Mouse (Mus musculus): ENCODE measurements at regions not wholly inside any gene's neighbourhood (a gene's known extent, or its start where the extent isn't known, plus 50 kb on each side); places are given as distances from the start of the nearest gene placed in this dataset.

- 93% methylated on average over 2 of the region's 2 CpGs for WGBS
- H3K4me3 ChIP-seq (ENCODE audit: low read depth, low read length): no peak overlapping the region
- DNase-seq (ENCODE audit: low spot score) (no peak), ATAC-seq (ENCODE audit: low FRiP score, low TSS enrichment) (no peak)
- no peaks in the 10 kb centered on the region for H3K27me3 ChIP-seq (ENCODE audit: control insufficient read depth, insufficient read depth, low read length)
- no peak overlapping the region for H3K27ac ChIP-seq (replicated peaks)
- no peaks in the 10 kb centered on the region for H3K4me1 ChIP-seq (replicated peaks; ENCODE audit: control insufficient read depth, insufficient read depth)
- H3K4me2 ChIP-seq (replicated peaks; ENCODE audit: low read depth): no peak overlapping the region
- no peaks in the 10 kb centered on the region for H3K9me3 ChIP-seq (ENCODE audit: control insufficient read depth, low read length)
- H3K36me3 ChIP-seq (ENCODE audit: control insufficient read depth, insufficient read depth, low read length): no peaks in the 10 kb centered on the region
- no peak overlapping the region for H3K9ac ChIP-seq (ENCODE audit: low read length)
- no peak for TF ChIP-seq CTCF (IDR thresholded peaks at IDR 0.05; ENCODE audit: low read depth)
- no peak for TF ChIP-seq EP300 (optimal IDR thresholded peaks at IDR 0.05)
Measured at GRCm38 (mm10) chr1:35960844-35961243, 107.4 kb upstream of the Hs6st1 start.

DNA sequence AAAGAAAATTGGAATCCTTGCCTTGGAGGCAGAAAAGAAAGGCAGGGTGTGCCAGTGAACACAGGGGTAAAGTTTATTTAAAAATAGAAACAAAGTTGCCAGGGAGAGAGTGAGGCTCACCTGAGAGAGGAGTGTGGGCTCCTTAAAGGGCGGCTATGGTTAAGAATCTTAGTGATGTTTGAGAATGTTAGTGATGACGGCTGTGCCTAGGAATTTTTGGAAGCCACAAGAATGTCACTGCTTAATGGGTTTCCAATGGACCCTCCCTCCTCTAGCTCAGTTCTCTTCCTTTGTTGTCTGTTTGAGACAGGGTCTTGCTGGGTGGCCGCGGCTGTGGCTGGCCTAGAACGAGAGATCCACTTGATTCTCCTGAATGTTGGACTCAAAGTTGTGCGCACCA, 106.3 kb upstream of the Hs6st1 start:
- WGBS: 64% methylated on average over 6 of the region's 6 CpGs
- DNase-seq (ENCODE audit: low spot score): no peak
- H3K4me3 ChIP-seq (ENCODE audit: low read depth, low read length): no peak overlapping the region
- H3K36me3 ChIP-seq (ENCODE audit: control insufficient read depth, insufficient read depth, low read length): no peaks in the 10 kb centered on the region
- no peak overlapping the region for H3K27ac ChIP-seq (replicated peaks)
- no peak overlapping the region for H3K4me2 ChIP-seq (replicated peaks; ENCODE audit: low read depth)
- TF ChIP-seq EP300 (optimal IDR thresholded peaks at IDR 0.05): no peak
- no peak for TF ChIP-seq CTCF (IDR thresholded peaks at IDR 0.05; ENCODE audit: low read depth)
- no peaks in the 10 kb centered on the region for H3K9me3 ChIP-seq (ENCODE audit: control insufficient read depth, low read length)
- H3K4me1 ChIP-seq (replicated peaks; ENCODE audit: control insufficient read depth, insufficient read depth): no peaks in the 10 kb centered on the region
- no peak for ATAC-seq (ENCODE audit: low FRiP score, low TSS enrichment)
- H3K27me3 ChIP-seq (ENCODE audit: control insufficient read depth, insufficient read depth, low read length): no peaks in the 10 kb centered on the region
- H3K9ac ChIP-seq (ENCODE audit: low read length): no peak overlapping the region

GRCm38 (mm10) chr1:35968489-35968888, 99.7 kb upstream of the Hs6st1 start:
- DNase-seq (ENCODE audit: low spot score): no peak
- H3K36me3 ChIP-seq (ENCODE audit: control insufficient read depth, insufficient read depth, low read length): no peaks in the 10 kb centered on the region

DNA sequence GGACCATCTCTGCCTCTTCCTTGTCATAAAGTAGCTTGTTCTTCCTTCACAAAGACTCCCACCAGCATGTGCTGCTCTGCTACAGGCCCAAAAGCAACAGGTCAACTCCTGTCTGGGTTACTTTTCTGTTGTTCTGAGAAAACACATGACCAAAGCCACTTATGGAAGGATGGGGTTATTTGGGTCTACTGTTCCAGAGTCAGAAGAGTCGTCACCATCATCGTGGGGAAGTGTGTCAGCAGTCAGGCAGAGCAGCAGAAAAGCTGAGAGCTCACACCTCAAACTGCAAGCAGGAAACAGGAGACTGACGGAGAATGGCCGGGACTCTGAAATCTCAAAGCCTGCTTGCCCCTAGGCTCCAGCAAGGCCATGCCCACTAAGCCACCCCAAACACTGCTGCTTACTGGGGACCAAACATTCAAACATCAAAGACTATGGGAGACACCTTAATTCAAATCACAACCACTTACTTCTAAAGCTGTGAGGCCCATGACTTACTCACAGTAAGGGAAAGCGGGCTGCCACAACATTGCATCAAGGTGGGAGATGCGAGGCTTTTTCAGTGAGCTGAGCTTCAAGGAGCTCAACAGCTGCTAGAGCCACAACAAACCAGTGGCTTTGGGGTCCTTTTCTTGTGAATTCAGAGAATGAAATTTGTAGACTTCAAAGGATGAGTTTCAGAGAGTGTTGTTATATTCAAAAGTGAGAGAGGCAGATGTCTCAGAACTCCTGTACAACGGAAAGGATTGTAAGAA, 96.6 kb upstream of the Hs6st1 start:
- TF ChIP-seq EP300 (optimal IDR thresholded peaks at IDR 0.05) (no peak), CTCF (IDR thresholded peaks at IDR 0.05; ENCODE audit: low read depth) (no peak)
- no peak for ATAC-seq (ENCODE audit: low FRiP score, low TSS enrichment)

More at GRCm38 (mm10) chr1:35968489-35968888, 99.7 kb upstream of the Hs6st1 start:
- ATAC-seq (ENCODE audit: low FRiP score, low TSS enrichment): no peak
- H3K27ac ChIP-seq (replicated peaks): no peak overlapping the region
- H3K4me1 ChIP-seq (replicated peaks; ENCODE audit: control insufficient read depth, insufficient read depth): no peaks in the 10 kb centered on the region
- no peak overlapping the region for H3K4me3 ChIP-seq (ENCODE audit: low read depth, low read length)
- no peak overlapping the region for H3K9ac ChIP-seq (ENCODE audit: low read length)
- no peak overlapping the region for H3K4me2 ChIP-seq (replicated peaks; ENCODE audit: low read depth)
- no peaks in the 10 kb centered on the region for H3K9me3 ChIP-seq (ENCODE audit: control insufficient read depth, low read length)
- TF ChIP-seq CTCF (IDR thresholded peaks at IDR 0.05; ENCODE audit: low read depth): no peak
- TF ChIP-seq EP300 (optimal IDR thresholded peaks at IDR 0.05): no peak
- H3K27me3 ChIP-seq (ENCODE audit: control insufficient read depth, insufficient read depth, low read length): no peaks in the 10 kb centered on the region

GRCm38 (mm10) chr1:35972190-35972584, 96.0 kb upstream of the Hs6st1 start:
- Histone ChIP-seq H3K36me3 (ENCODE audit: control insufficient read depth, insufficient read depth, low read length) (no peaks in the 10 kb centered on the region), H3K27me3 (ENCODE audit: control insufficient read depth, insufficient read depth, low read length) (no peaks in the 10 kb centered on the region), H3K4me3 (ENCODE audit: low read depth, low read length) (no peak overlapping the region), H3K9ac (ENCODE audit: low read length) (no peak overlapping the region), H3K4me1 (replicated peaks; ENCODE audit: control insufficient read depth, insufficient read depth) (no peaks in the 10 kb centered on the region), H3K9me3 (ENCODE audit: control insufficient read depth, low read length) (no peaks in the 10 kb centered on the region), H3K27ac (replicated peaks) (no peak overlapping the region), H3K4me2 (replicated peaks; ENCODE audit: low read depth) (no peak overlapping the region)
- DNase-seq (ENCODE audit: low spot score) (no peak), ATAC-seq (ENCODE audit: low FRiP score, low TSS enrichment) (no peak)
- TF ChIP-seq EP300 (optimal IDR thresholded peaks at IDR 0.05) (no peak), CTCF (IDR thresholded peaks at IDR 0.05; ENCODE audit: low read depth) (no peak)
- 47% methylated on average over 5 of the region's 5 CpGs for WGBS

More for the DNA sequence above, 96.6 kb upstream of the Hs6st1 start:
- Histone ChIP-seq H3K27ac (replicated peaks) (no peak overlapping the region), H3K36me3 (ENCODE audit: control insufficient read depth, insufficient read depth, low read length) (no peaks in the 10 kb centered on the region), H3K4me1 (replicated peaks; ENCODE audit: control insufficient read depth, insufficient read depth) (no peaks in the 10 kb centered on the region), H3K9ac (ENCODE audit: low read length) (no peak overlapping the region), H3K4me3 (ENCODE audit: low read depth, low read length) (no peak overlapping the region), H3K27me3 (ENCODE audit: control insufficient read depth, insufficient read depth, low read length) (no peaks in the 10 kb centered on the region), H3K4me2 (replicated peaks; ENCODE audit: low read depth) (no peak overlapping the region), H3K9me3 (ENCODE audit: control insufficient read depth, low read length) (no peaks in the 10 kb centered on the region)
- 64% methylated on average over 7 of the region's 7 CpGs for WGBS
- no peak for DNase-seq (ENCODE audit: low spot score)

- no peak for ATAC-seq (ENCODE audit: low FRiP score, low TSS enrichment)
- Histone ChIP-seq H3K4me1 (replicated peaks; ENCODE audit: control insufficient read depth, insufficient read depth) (no peaks in the 10 kb centered on the region), H3K9ac (ENCODE audit: low read length) (no peak overlapping the region), H3K27me3 (ENCODE audit: control insufficient read depth, insufficient read depth, low read length) (no peaks in the 10 kb centered on the region), H3K36me3 (ENCODE audit: control insufficient read depth, insufficient read depth, low read length) (no peaks in the 10 kb centered on the region), H3K9me3 (ENCODE audit: control insufficient read depth, low read length) (no peaks in the 10 kb centered on the region), H3K27ac (replicated peaks) (no peak overlapping the region), H3K4me2 (replicated peaks; ENCODE audit: low read depth) (no peak overlapping the region), H3K4me3 (ENCODE audit: low read depth, low read length) (no peak overlapping the region)
- TF ChIP-seq EP300 (optimal IDR thresholded peaks at IDR 0.05) (no peak), CTCF (IDR thresholded peaks at IDR 0.05; ENCODE audit: low read depth) (no peak)
- no peak for DNase-seq (ENCODE audit: low spot score)
- 40% methylated on average over 9 of the region's 9 CpGs for WGBS
Measured at GRCm38 (mm10) chr1:35973386-35973785, 94.8 kb upstream of the Hs6st1 start.

All from stomach, postnatal 0 days (tissue).